Mouse (Mus musculus) skeletal muscle tissue, adult 2 months (tissue): ENCODE measurements at regions not wholly inside any gene's neighbourhood (a gene's known extent, or its start where the extent isn't known, plus 50 kb on each side); places are given as distances from the start of the nearest gene placed in this dataset.
A peak's percentile ranks its signal among the peaks of the same experiment; 100 is the strongest.
"Not testable (repeated sequence)": the region's sequence is repeated elsewhere in the genome, so short reads cannot be mapped to it uniquely, and the experiment has no call there.

ENCODE experiments used
- DNase-seq: peaks from one replicate; pipeline ENCODE4 v3.0.0-alpha.2; 2012; ENCODE audit warnings: low read depth, low spot score

- DNase-seq, result no peak
These were observed 77.7 kb upstream of the Fam13a start for GRCm38 (mm10) chr6:59102090-59102489.

GRCm38 (mm10) chr6:59103936-59104335, 79.6 kb upstream of the Fam13a start:
- no peak for DNase-seq

DNA sequence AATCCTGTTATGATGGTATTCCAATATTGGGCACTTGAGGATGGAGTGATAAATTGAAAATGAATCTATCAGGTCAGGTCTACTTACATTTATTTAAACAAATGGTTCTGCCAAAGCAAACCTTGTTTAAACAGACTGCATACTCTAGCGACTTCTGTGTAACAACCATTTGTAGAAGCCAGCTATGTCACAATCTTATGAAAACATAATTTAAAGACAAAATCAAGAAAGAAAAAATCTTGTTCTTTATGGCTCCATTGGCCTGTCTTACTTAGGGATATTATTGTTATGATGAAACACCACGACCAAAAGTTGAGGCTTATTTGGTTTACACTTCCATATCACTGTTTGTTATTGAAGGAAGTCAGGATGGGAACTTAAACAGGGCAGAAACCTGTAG, 80.1 kb upstream of the Fam13a start:
- no peak for DNase-seq

GRCm38 (mm10) chr6:59108102-59108501, 83.8 kb upstream of the Fam13a start:
- no peak for DNase-seq

GRCm38 (mm10) chr6:59132410-59132809, 76.3 kb upstream of the Tigd2 start:
- peak; percentile 1 for DNase-seq

GRCm38 (mm10) chr6:59133800-59134199, 74.9 kb upstream of the Tigd2 start:
- DNase-seq, result not testable (repeated sequence)

DNA sequence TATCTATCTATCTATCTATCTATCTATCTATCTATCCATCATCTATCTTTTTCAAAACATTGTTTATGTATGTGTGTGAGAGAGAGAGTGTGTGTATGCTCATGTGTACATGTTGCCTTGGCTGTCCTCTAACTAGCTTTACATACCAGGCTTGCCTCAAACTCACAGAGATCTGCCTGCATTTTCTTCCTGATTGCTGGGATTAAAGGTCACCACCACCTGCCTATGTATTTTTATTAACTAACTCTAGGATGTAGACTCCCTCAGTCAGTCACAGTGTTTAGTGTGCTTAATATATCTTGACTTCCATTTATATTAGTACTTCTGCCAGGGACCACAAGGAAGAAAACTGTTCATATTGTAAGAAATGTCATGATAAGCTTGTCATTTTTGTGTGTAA, 69.0 kb upstream of the Tigd2 start:
- DNase-seq, result no peak

- no peak for DNase-seq
These were observed 66.6 kb upstream of the Tigd2 start for GRCm38 (mm10) chr6:59142050-59142449.

GRCm38 (mm10) chr6:59147421-59147820, 61.2 kb upstream of the Tigd2 start:
- DNase-seq, result no peak

DNA sequence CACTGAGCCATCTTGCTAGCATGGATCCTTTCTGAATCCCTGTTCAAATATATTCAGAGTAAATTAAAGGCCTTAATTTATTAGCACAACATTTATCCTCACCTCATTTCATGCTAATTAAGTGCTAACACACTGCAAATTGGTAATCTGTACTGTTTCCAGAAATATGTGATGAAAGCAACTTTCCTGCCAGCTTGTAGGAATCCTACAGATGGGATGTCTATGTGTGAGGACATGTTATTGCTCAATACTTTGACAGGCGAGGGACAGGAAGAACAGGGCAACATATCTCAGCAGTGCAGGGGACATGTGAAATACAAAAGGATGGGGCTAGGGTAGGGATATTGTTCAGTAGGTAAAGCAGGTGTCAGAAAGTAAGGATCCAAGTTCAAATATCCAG, 53.0 kb upstream of the Tigd2 start:
- DNase-seq, result no peak
